Mouse (Mus musculus): ENCODE data around the gene Olfr61. TPM values are rescaled to one million over a fixed set of nuclear protein-coding genes. Genes with fewer than 3 reads are reported as not detected.
"Not testable (repeated sequence)": the region's sequence is repeated elsewhere in the genome, so short reads cannot be mapped to it uniquely, and the experiment has no call there.

Gene Olfr61
- polyA plus RNA-seq (2012; rRNA removed) = not detected in 2 replicates

GRCm38 (mm10) chr7:140628670-140629069, at the start of gene Olfr61:
Gene Olfr61 (plus strand): TSS chr7:140628970.
- H3K4me1 ChIP-seq (ENCODE audit: control insufficient read depth, insufficient read depth, insufficient read length); H3K4me3 ChIP-seq (ENCODE audit: extremely low read depth, insufficient read depth, insufficient read length); H3K27me3 ChIP-seq (ENCODE audit: control insufficient read depth, insufficient read depth, low read length); DNase-seq (ENCODE audit: low read depth in 1 of 2, low spot score in 2 of 2); H3K36me3 ChIP-seq (ENCODE audit: control insufficient read depth, insufficient read depth, low read length); H3K27ac ChIP-seq (ENCODE audit: insufficient read depth, low read length): not testable (repeated sequence)
- 87% methylated on average over 3 of the region's 3 CpGs for WGBS

- DNase-seq (ENCODE audit: low read depth in 1 of 2, low spot score in 2 of 2); H3K27ac ChIP-seq (ENCODE audit: insufficient read depth, low read length): not testable (repeated sequence)
- 80% methylated on average over 2 of the region's 2 CpGs for WGBS
Measured at GRCm38 (mm10) chr7:140600969-140601368, 27.8 kb upstream of the Olfr61 start, which contains the start of gene Olfr46. Gene Olfr46 (plus strand): TSS chr7:140601269.

GRCm38 (mm10) chr7:140630559-140630958, 1.8 kb downstream of the Olfr61 start:
- DNase-seq (ENCODE audit: low read depth in 1 of 2, low spot score in 2 of 2) = no peak

More at GRCm38 (mm10) chr7:140600969-140601368, 27.8 kb upstream of the Olfr61 start, which contains the start of gene Olfr46:
- H3K4me1 ChIP-seq (ENCODE audit: control insufficient read depth, insufficient read depth, insufficient read length); H3K4me3 ChIP-seq (ENCODE audit: extremely low read depth, insufficient read depth, insufficient read length); H3K36me3 ChIP-seq (ENCODE audit: control insufficient read depth, insufficient read depth, low read length); H3K27me3 ChIP-seq (ENCODE audit: control insufficient read depth, insufficient read depth, low read length): not testable (repeated sequence)

GRCm38 (mm10) chr7:140646152-140646551, 17.4 kb downstream of the Olfr61 start, which contains the start of gene Olfr53:
Gene Olfr53 (plus strand): TSS chr7:140646452.
- no peak within 1 kb of the TSS for H3K4me3 ChIP-seq (ENCODE audit: extremely low read depth, insufficient read depth, insufficient read length)
- no peak within 1 kb of the TSS for H3K27ac ChIP-seq (ENCODE audit: insufficient read depth, low read length)
- DNase-seq (ENCODE audit: low read depth in 1 of 2, low spot score in 2 of 2) = no peak
- no peaks in the 10 kb centered on the region for H3K4me1 ChIP-seq (ENCODE audit: control insufficient read depth, insufficient read depth, insufficient read length)
- no peaks in the 10 kb centered on the region for H3K27me3 ChIP-seq (ENCODE audit: control insufficient read depth, insufficient read depth, low read length)
- no peaks in the 10 kb centered on the region for H3K36me3 ChIP-seq (ENCODE audit: control insufficient read depth, insufficient read depth, low read length)
- TF ChIP-seq CTCF (IDR thresholded peaks at IDR 0.05; ENCODE audit: extremely low read depth, insufficient read depth, insufficient read length, insufficient replicate concordance) (no peak), POLR2A (IDR thresholded peaks at IDR 0.05; ENCODE audit: low read depth, low read length) (no peak)
- WGBS = 89% methylated on average over 1 of the region's 1 CpGs

More at GRCm38 (mm10) chr7:140630559-140630958, 1.8 kb downstream of the Olfr61 start:
- no peaks in the 10 kb centered on the region for H3K36me3 ChIP-seq (ENCODE audit: control insufficient read depth, insufficient read depth, low read length)
- H3K4me3 ChIP-seq (ENCODE audit: extremely low read depth, insufficient read depth, insufficient read length) = no peak overlapping the region
- no peaks in the 10 kb centered on the region for H3K4me1 ChIP-seq (ENCODE audit: control insufficient read depth, insufficient read depth, insufficient read length)
- no peak for TF ChIP-seq CTCF (IDR thresholded peaks at IDR 0.05; ENCODE audit: extremely low read depth, insufficient read depth, insufficient read length, insufficient replicate concordance)
- TF ChIP-seq POLR2A (IDR thresholded peaks at IDR 0.05; ENCODE audit: low read depth, low read length) = no peak
- WGBS = 72% methylated on average over 1 of the region's 1 CpGs
- no peaks in the 10 kb centered on the region for H3K27me3 ChIP-seq (ENCODE audit: control insufficient read depth, insufficient read depth, low read length)
- H3K27ac ChIP-seq (ENCODE audit: insufficient read depth, low read length) = no peak overlapping the region

GRCm38 (mm10) chr7:140659630-140660029, 30.9 kb downstream of the Olfr61 start, which contains the start of gene Olfr539:
Gene Olfr539 (plus strand): TSS chr7:140659930.
- no peaks in the 10 kb centered on the region for H3K4me1 ChIP-seq (ENCODE audit: control insufficient read depth, insufficient read depth, insufficient read length)
- no peak within 1 kb of the TSS for H3K27ac ChIP-seq (ENCODE audit: insufficient read depth, low read length)
- no peak for DNase-seq (ENCODE audit: low read depth in 1 of 2, low spot score in 2 of 2)
- TF ChIP-seq POLR2A (IDR thresholded peaks at IDR 0.05; ENCODE audit: low read depth, low read length) (no peak), CTCF (IDR thresholded peaks at IDR 0.05; ENCODE audit: extremely low read depth, insufficient read depth, insufficient read length, insufficient replicate concordance) (no peak)
- H3K27me3 ChIP-seq (ENCODE audit: control insufficient read depth, insufficient read depth, low read length) = no peaks in the 10 kb centered on the region
- H3K36me3 ChIP-seq (ENCODE audit: control insufficient read depth, insufficient read depth, low read length) = no peaks in the 10 kb centered on the region
- WGBS = 77% methylated on average over 4 of the region's 4 CpGs
- H3K4me3 ChIP-seq (ENCODE audit: extremely low read depth, insufficient read depth, insufficient read length) = no peak within 1 kb of the TSS

- H3K36me3 ChIP-seq (ENCODE audit: control insufficient read depth, insufficient read depth, low read length); H3K27me3 ChIP-seq (ENCODE audit: control insufficient read depth, insufficient read depth, low read length); H3K4me3 ChIP-seq (ENCODE audit: extremely low read depth, insufficient read depth, insufficient read length); DNase-seq (ENCODE audit: low read depth in 1 of 2, low spot score in 2 of 2); H3K4me1 ChIP-seq (ENCODE audit: control insufficient read depth, insufficient read depth, insufficient read length); H3K27ac ChIP-seq (ENCODE audit: insufficient read depth, low read length): not testable (repeated sequence)
- 81% methylated on average over 3 of the region's 3 CpGs for WGBS
Measured at GRCm38 (mm10) chr7:140670693-140671092, 41.9 kb downstream of the Olfr61 start.

GRCm38 (mm10) chr7:140675863-140676262, 47.1 kb downstream of the Olfr61 start:
- no peak for TF ChIP-seq POLR2A (IDR thresholded peaks at IDR 0.05; ENCODE audit: low read depth, low read length)
- no peak for TF ChIP-seq CTCF (IDR thresholded peaks at IDR 0.05; ENCODE audit: extremely low read depth, insufficient read depth, insufficient read length, insufficient replicate concordance)
- no peak overlapping the region for H3K27ac ChIP-seq (ENCODE audit: insufficient read depth, low read length)
- no peaks in the 10 kb centered on the region for H3K36me3 ChIP-seq (ENCODE audit: control insufficient read depth, insufficient read depth, low read length)
- H3K4me3 ChIP-seq (ENCODE audit: extremely low read depth, insufficient read depth, insufficient read length) = no peak overlapping the region
- no peak for DNase-seq (ENCODE audit: low read depth in 1 of 2, low spot score in 2 of 2)
- H3K27me3 ChIP-seq (ENCODE audit: control insufficient read depth, insufficient read depth, low read length) = no peaks in the 10 kb centered on the region
- no peaks in the 10 kb centered on the region for H3K4me1 ChIP-seq (ENCODE audit: control insufficient read depth, insufficient read depth, insufficient read length)
- WGBS = 7% methylated on average over 6 of the region's 6 CpGs

GRCm38 (mm10) chr7:140679591-140679990, 50.8 kb downstream of the Olfr61 start:
- H3K27me3 ChIP-seq (ENCODE audit: control insufficient read depth, insufficient read depth, low read length); H3K4me3 ChIP-seq (ENCODE audit: extremely low read depth, insufficient read depth, insufficient read length); H3K36me3 ChIP-seq (ENCODE audit: control insufficient read depth, insufficient read depth, low read length); DNase-seq (ENCODE audit: low read depth in 1 of 2, low spot score in 2 of 2); H3K4me1 ChIP-seq (ENCODE audit: control insufficient read depth, insufficient read depth, insufficient read length); H3K27ac ChIP-seq (ENCODE audit: insufficient read depth, low read length): not testable (repeated sequence)
- 71% methylated on average over 4 of the region's 4 CpGs for WGBS

Measured in spleen, adult 2 months (tissue).